Mouse (Mus musculus) adipocyte (in vitro differentiated cells): Measurements from ENCODE around the gene Rims4.
A peak's percentile ranks its signal among the peaks of the same experiment; 100 is the strongest.

Experiments used
- DNase-seq: peaks from one replicate; pipeline ENCODE4 v3.0.0-alpha.2; 2016; ENCODE audit warnings: low spot score

Rims4 gene

DNA sequence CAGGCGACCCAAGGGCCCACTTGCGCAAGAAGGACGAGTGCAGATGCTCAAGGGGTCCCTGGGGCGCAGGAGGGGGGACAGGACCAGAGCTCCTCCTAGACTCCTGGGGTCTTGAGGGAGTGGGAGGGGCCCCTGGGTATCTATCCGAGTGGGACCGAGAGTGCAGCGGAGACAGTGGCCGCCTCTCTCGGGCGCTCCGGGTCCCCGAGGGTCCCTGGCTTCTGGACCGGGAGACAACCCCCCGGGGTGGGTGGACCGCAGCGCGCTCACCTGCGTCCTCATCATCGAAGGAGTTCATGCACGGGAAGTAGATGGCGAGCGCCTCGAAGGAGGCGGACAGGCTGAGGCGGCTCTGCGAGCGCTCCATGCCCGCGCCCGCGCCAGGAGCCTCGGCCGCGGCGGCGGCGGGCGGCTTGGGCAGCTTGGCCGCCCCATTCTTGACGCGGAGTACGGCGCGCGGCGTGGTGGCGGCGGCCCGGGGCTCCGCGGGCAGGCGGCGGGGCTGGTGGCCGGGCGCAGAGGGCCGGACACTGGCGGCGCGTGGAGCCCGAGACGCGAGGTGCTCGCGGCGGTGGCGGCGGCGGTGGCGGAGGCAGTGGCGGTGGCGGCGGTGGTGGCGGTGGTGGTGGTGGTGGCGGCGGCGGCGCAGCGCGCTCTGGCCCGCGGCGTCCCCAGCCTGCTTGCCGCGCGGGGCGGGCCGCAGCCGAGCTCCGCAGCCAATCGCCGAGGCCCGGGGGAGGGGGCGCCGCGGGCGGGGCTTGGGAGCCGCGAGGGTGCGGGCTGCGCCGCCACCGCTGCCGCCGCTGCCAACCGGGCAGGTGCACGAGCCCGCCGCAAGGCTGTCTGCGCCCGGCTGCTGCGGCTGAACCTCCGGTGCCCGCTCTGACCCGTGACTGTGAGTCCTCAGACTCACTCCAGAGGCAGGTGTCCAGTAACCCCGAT, at the start of gene Rims4:
Gene Rims4, minus strand, starts transcription at position 367 of the 942 bp plus-strand sequence.
- no peak for DNase-seq

DNA sequence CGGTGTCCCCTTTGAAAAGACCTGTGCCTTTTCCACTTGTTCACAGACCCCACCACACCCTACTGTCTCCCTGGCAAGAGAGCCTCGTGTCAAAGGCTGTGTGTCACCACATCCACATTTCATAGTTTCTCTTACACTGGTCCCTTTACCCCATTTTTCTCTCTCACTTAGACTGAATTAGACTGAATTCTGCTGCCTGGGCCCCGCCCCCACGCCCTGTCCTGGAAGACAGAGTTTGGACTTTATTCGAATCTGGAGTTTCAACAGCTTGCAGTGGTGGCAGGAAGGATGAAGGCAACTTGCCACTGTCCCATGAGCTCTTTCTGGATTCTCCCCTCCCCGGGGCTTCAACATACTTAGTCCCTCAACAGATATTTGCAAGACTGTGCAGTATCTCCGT, 47.2 kb upstream of the Rims4 start:
- DNase-seq: peak; percentile 89

DNA sequence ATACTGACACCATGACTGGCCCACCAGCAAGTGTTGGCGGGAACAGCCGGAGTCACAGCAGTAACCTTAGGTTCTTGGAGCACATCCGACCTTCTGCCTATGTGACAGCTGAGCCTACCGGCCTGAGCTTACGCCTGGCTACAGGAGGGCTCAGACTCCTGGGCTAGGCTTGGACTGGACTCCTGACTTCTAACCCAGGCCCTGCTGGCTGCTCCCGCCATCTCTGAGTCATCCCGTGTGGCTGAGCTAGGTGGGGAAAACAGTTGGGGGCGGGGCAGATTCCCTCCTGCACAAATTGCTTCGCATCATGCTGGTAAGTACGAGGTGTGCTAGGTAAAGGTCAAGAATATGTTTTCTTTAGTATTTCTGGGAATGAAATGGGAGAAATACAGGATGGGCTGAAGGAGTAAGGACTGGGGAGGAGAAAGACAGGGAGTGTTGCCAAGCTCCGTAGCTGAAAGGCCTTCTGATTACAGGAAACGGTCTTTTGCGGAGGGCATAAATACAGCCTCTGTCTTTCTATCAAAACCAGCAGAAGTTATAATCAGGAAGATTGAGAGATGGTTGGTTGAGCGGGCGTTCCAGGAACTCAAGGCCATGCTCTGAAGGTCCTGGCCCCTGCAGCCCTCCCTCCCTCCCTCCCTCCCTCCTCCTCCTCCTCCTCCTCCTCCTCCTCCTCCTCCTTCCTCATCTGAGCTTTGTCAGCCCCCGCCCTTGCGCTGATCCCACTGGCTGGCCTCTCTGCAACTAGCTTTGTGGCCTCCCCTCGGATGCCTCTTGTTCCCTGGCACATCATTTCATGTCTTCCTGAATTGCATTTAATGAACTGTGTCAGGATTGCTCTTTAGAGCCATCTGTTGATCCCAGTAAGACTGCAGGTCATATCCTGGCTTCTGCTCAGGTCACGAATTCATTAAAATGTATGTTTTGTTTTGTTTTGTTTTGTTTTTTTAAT, 46.4 kb upstream of the Rims4 start:
- DNase-seq: peak; percentile 48

DNA sequence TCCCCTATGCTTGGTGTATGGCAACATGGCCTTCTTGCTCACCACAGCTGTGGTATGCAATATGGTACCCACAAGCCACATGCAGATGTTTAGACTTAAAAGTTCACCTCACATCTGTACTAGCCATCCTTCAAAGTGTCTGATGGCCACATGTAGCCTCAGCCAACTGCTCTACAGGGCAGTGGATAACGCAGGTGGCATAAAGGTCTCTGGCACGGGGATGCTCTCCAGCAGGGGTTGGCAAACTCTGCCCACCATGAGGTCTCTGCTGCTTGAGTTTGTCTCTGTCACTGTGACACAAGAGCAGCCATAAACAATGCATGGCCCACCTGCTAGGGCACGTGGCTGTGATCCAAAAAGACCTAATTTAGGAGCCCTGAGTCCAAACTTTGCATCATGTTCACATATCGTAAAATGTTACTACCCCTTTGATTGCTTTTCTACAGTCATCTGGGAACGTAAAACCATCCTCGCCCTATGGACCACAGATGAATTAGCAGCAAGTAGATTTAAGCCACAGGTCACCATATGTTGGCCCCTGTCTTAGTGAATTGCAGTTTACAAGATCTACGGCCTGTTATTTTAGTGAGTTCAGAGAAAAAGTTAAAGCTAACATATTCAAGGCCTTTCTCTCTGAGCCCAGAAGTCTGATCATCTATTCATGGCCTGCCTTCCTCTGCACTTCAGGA, 35.3 kb upstream of the Rims4 start:
- DNase-seq: no peak

DNA sequence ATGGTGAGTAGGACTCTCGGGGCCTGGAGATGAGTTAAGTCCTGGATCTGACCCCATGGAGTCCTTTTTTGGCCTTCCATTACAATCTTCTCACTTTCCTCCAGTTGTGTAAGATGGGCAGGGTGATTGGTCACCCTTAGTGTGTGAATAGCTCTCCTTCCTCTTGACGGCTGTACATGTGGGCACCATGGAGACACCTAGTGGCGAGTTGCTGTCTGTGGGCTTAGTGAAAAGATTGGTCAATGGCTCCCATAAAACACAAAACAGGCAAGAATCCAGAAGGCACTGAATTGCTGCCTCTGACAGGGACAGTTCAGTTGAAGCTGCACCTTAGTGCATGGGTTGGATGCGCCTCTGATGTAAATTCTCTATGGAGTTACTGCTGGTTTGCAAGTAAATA, 33.3 kb upstream of the Rims4 start:
- peak; percentile 92 for DNase-seq

DNA sequence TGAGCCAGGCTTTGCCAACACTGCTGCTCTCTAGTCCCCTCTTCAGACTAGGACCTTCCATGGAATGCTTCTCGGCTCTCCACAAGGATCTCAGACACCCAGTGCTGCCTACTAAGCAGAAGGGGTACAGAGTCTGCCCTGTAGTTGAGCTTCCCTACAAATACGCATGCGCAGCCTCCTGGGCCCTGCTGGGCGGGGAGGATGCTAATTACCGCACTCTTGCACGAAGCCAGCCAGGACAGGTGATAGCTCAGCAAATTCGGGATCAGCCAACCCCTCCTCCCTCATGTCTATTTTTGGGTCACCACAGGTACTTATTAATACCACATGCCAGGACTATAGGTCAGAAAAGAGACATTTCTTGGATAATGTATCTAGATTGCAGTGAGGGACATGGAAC, 29.5 kb upstream of the Rims4 start:
- no peak for DNase-seq

DNA sequence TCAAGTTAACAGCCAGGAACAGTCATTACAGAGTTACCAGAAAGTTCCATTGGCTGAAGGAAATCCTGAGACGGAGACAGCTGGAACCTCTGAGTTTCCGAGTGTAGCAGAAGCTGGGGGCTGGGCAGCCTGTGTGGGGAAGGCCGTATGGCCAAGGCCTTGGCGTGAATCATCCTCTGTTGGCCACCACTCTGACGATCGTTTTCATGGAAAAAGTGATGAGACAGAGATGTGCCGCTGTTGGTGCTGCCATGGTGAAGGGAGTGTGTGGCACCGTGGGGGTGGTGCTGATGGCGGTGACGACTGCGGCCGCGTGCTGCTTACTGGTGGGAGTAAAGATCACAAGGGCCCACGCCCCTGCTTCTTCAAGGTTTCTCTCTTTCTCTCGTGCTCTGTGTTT, 27.7 kb upstream of the Rims4 start:
- DNase-seq: no peak

DNA sequence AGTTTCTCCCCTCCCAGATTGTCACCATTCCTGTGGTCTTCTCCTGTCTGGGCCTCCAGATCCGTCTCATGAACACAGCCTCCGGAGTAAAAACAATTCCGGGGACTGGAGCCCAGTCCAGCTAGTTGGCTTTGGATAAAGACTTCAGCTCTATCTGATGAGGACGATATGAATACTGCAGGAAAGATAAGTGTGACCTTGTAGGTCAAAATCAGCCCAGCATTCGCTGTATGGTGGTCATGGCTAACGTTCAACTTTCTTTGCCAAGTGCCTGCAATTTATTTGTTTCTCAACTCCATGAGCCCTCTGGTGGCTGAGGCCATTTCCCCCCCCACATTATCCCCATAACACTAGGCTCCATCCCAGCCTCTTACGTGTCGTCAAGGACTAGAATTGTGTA, 26.0 kb upstream of the Rims4 start:
- peak; percentile 43 for DNase-seq

DNA sequence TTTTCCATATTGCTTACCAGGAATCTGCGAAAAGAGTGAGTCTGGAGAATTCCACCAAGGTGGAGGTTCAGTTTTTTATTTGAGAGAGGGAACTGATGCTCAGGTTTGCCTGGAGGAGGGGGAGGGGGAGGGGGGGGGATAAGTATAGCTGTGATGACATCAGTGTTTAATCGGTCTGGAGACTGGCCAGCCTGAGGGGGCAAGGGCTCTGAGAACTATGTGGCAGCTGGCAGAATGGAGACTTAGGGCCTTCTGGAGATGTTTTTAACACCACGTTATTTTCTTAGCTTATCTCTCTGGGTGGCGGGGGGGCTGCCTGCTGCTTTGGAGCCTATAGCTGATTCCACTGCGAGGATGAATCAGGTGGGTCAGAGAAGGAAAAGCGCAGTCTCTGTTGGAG, 24.6 kb upstream of the Rims4 start:
- no peak for DNase-seq

DNA sequence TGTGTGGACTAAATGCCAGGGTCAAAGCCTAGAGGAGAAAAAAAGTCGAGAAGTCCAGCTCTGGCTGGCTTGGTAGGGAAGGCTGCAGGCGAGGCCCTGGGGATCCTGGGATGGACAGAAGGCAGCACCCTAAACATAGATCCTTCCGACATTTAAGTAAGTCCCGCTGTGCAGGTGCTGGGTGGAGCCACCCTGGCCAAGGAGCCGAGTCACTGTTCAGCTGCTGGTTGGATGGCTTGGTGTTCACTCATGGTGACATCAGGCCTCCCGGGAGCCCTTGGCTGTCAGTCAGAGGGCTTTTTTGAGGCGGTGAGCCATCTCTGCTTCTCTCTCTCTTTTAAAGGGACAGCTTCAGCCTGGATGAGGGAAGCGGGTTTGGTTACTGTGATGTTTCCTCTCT, 21.0 kb upstream of the Rims4 start:
- peak; percentile 76 for DNase-seq

DNA sequence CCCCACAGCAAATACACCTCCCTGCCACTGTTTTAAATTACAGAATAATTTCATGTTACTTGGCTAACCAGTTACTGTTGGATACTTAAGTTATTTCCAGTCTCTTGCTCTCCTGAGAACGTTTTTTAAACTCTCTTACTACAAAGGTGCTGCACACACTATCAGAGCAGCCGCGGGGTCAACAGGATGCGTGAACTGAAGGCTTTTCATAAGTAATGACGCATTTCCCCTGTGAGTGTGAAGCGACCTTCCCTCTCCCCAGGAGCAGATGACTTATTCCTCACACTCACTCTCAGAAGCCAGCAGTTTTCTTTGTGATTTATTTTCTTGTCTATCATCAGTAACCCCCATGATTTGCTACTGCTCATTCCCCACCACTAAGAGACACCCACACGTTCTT, 13.7 kb upstream of the Rims4 start:
- no peak for DNase-seq

DNA sequence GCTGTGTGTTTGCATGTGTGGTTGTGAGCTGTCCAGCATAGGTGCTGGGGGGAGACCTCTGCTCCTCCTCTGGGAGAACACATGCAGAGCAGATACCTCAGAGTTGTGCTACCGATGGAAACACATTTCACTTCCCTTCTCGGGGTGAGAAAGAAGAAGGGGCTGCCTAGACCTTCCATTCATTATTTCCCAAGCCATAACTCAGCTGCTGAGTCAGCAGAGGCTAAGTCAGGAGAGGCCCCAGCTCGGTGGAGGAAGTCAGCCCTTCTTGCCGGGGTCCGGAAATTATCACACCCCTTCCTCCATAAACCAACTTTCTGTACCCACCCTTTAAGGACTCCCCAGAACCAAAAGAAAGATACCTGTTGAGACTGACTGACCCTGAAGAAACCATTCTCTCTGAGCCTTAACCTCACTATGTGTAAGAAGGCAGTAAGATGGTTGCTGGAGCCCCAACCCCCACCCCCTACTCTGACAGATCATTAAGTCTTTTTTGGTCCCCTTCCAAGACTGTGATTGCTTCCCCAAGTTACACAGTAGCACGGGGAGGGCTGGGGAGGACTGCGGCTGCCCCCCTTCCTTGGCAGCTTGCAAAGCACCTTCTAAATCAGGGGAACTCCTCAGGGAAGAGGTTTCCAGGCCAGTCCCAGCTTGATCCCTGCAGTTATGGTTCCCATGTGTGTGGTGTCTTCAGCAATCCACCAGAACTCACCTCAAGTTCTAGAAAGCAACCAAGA, 10.1 kb upstream of the Rims4 start:
- no peak for DNase-seq

DNA sequence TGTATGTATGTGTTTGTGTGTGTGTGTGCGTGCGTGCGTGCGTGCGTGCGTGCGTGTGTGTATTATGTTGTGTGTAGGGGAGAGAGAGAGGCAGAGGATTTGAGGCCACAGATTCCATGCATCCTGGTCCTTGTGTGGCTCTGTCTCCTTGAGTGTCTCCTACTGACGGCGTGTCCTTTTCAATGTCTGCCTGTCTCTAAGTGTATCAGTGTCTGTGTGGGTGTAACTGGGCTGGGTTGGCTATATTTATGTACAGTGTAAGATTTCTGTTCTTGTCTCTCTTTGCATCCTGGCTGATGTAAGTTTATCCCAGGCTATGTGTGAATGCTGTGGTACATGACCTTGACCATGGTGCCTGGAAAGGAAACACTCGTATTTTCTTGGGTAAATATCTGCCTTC, 6.6 kb upstream of the Rims4 start:
- DNase-seq: no peak

DNA sequence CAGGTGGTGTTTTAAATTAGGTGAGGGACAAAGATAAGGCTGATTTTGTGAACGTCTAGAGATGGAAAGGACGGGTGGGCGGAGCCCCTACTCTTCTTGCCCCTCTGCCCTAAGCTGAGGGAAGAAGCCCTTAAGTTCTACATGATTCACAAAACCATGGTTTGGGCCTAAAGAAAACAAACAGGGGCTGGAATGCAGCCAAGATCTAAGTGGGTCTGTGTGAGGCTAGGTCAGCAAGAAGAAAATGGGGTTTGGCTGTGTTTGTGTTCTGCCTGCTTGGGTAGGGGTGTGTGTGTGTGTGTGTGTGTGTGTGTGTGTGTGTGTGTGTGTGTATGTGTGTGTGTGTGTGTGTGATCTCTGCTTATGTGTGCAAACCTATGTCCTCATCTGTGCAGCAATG, 6.0 kb upstream of the Rims4 start:
- DNase-seq: peak; percentile 18

DNA sequence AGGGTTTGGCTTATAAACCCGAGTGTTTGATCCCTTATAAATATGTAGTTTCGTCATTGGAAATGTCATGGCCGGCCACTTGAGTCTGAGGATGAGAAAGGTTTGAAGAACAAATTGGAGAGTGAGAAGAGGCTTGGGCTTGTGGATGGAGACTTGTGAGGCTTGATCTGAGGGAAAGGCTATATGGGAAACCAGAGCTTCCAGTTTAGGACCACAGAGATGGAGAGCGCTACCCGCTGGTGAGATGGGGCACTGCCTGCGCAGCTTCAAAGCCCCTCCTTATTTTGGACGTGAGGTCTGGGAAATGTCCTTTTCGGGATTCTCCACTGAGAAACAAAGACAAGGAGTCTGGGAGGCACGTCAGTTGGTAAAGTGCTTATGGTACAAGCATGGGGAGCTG, 4.6 kb upstream of the Rims4 start:
- DNase-seq: no peak

DNA sequence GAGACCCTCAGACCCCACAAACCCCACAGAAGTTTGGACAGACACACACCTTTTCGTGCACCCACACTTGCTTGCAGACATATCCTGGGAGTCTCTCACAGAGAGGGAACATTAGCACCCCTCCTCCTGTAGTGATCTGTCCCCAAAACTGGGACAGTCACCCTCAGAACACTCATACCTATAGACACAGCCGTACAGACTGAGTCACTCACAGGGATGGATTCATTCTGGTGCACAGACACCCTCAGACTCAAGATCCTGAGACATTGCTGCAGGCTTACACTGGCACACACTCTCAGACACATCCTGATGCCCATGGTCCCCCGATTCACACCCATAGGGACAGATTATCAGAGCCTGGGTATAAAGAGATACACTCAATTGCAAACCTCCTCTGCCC, 1.1 kb upstream of the Rims4 start:
- DNase-seq: no peak

DNA sequence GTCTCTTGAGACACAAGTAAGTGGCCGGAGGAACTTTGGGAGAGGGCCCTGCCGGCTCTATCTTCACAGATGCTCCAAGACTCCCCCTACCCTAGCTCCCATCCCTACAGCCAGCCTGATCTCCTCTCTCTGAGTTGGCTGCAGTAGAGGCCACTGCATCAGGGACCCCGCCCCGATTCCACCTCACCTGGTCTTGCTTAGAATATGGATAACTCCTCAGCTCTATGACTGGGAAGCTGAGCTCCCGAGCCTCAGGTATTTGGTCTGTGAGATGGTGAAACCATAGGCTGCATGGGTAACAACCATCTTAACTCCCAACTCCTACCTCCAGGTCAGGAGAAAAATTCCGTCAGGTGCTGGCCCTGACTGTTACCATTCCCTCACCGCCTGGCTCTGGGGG, 1.8 kb downstream of the Rims4 start:
- DNase-seq: no peak

DNA sequence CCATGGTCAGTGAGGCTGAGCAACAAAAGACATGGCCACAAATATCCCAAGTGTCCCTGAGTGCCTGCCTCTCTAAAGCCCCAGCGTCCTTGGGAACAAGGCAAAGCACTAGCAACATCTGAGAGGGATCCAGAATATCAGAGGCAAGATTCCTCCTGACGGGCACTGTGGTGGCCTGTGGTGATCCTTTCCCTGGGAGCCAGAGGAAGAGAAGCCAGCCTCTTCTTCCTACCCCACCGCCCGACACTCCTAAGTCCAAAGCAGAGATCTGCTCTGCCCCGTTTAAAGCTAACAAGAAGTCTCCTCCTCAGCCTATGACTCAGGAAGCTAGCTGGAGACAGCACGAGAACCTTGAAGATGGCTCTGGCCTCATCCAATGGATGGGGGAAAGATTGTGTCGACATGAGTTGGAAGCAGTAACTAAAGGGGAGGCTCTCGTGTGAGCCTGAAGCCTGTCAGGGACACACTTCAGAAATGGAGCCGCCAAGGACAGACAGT, 3.1 kb downstream of the Rims4 start:
- DNase-seq: no peak

DNA sequence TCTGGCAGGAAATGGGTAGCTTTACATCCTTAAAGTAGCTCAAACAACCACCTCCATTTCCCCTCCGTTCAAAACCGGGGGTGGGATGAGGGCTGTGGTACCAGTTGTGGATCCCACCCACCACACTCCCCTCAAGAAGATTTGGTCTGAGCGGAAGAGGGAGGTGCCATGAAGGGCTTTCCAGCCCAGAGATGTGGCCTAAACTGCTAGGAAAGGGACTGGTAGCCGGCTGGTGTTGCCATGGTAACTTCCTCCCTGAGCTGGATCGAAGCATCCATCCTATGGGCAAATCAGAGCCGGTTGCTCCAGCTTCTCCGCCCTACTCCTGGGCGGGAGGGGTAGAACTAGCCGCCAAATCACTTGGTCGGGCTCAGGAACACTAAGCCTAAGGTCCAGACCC, 4.4 kb downstream of the Rims4 start:
- DNase-seq: no peak

DNA sequence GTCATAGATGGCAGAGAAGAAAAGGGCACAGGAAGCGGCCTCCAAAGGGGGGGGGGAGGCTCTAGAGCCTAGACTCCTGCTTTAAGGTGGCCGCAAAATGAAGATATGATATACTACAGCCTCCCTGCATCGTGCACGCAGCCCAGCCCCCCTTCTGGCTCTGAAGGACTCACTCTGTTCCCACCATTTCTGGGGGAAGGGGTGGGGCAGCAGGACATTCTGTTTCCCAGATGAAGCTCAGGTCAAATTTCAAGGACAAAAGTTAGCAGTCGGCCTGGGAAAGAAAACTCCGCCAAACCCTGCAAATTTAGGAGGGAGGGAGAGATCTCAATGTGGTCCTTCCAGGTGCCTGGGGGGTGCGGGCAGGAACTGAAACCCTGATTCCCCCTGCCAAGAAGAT, 4.8 kb downstream of the Rims4 start:
- no peak for DNase-seq

DNA sequence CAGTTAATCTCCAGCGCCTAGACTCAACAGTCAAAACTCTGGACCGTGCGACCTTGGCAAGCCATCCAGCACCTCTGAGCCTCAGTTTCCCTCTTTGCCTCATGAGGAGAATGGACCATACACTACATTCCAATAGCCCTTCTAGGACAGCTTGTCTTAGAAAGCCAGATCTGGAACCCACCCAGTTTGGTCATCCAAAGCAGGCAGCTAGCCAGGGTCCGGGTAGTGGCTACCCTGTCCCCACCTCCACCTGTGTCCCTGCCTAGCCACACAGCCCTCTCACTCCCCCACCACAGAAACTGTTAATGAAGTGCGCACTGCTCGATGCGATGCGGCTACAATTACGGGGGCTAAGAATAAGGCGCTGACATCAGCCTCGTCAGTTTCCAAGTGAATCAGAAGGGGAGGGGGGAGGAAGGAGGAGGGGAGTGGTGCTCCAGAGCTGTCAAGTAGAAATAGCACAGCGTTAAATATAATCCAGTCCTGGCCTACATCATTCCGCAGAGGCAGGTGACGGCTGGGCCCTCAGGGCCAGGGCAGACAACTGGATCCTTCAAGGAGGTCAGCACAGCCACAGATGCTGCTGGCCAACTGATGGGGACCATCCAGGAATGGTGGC, 6.5 kb downstream of the Rims4 start:
- DNase-seq: no peak
